Mouse (Mus musculus): ENCODE results near the gene Pnmt. TPM values are rescaled to one million over a fixed set of nuclear protein-coding genes. Genes with fewer than 3 reads are reported as not detected.

Pnmt gene
- polyA plus RNA-seq, 1 experiment from 2014 or later = not detected

GRCm38 (mm10) chr11:98417074-98417473 lies 30.8 kb downstream of the Pnmt start:
- Histone ChIP-seq H3K27ac (no peak overlapping the region), H3K36me3 (replicated peaks) (peaks cover 16% of the 10 kb centered on the region), H3K4me1 (peaks cover 30% of the 10 kb centered on the region), H3K4me3 (no peak overlapping the region), H3K9me3 (no peaks in the 10 kb centered on the region), H3K27me3 (ENCODE audit: poor library complexity, severe bottlenecking) (peaks cover 28% of the 10 kb centered on the region)
- no peak for DNase-seq (ENCODE audit: extremely low spot score, low spot score)
- WGBS = 81% methylated on average over 1 of the region's 1 CpGs

GRCm38 (mm10) chr11:98418273-98418672 lies 32.0 kb downstream of the Pnmt start:
- WGBS = 80% methylated on average over 6 of the region's 6 CpGs
- peaks cover 28% of the 10 kb centered on the region for H3K36me3 ChIP-seq (replicated peaks)
- no peak for DNase-seq (ENCODE audit: extremely low spot score, low spot score)
- H3K27me3 ChIP-seq (ENCODE audit: poor library complexity, severe bottlenecking) = peaks cover 16% of the 10 kb centered on the region
- H3K4me1 ChIP-seq = peaks cover 19% of the 10 kb centered on the region
- H3K9me3 ChIP-seq = no peaks in the 10 kb centered on the region
- no peak overlapping the region for H3K4me3 ChIP-seq
- no peak overlapping the region for H3K27ac ChIP-seq

GRCm38 (mm10) chr11:98418939-98419547 lies 32.8 kb downstream of the Pnmt start:
- 82% methylated on average over 10 of the region's 10 CpGs for WGBS
- Histone ChIP-seq H3K27ac (no peak overlapping the region), H3K4me1 (peaks cover 12% of the 10 kb centered on the region), H3K4me3 (no peak overlapping the region), H3K9me3 (no peaks in the 10 kb centered on the region), H3K36me3 (replicated peaks) (peaks cover 34% of the 10 kb centered on the region), H3K27me3 (ENCODE audit: poor library complexity, severe bottlenecking) (peaks cover 9% of the 10 kb centered on the region)
- no peak for DNase-seq (ENCODE audit: extremely low spot score, low spot score)

- Histone ChIP-seq H3K4me1 (no peaks in the 10 kb centered on the region), H3K36me3 (replicated peaks) (peaks cover 84% of the 10 kb centered on the region), H3K27ac (no peak overlapping the region), H3K9me3 (no peaks in the 10 kb centered on the region), H3K27me3 (ENCODE audit: poor library complexity, severe bottlenecking) (no peaks in the 10 kb centered on the region), H3K4me3 (no peak overlapping the region)
- DNase-seq (ENCODE audit: extremely low spot score, low spot score) = no peak
- 91% methylated on average over 7 of the region's 7 CpGs for WGBS
Observed at GRCm38 (mm10) chr11:98426592-98426991, 40.3 kb downstream of the Pnmt start.

- peaks cover 83% of the 10 kb centered on the region for H3K36me3 ChIP-seq (replicated peaks)
Observed at GRCm38 (mm10) chr11:98428436-98428835, 42.2 kb downstream of the Pnmt start.

GRCm38 (mm10) chr11:98431743-98432502 lies 45.7 kb downstream of the Pnmt start:
- Histone ChIP-seq H3K27me3 (ENCODE audit: poor library complexity, severe bottlenecking) (no peaks in the 10 kb centered on the region), H3K4me1 (no peaks in the 10 kb centered on the region), H3K4me3 (no peak overlapping the region), H3K27ac (no peak overlapping the region), H3K9me3 (no peaks in the 10 kb centered on the region), H3K36me3 (replicated peaks) (peaks cover 94% of the 10 kb centered on the region)
- DNase-seq (ENCODE audit: extremely low spot score, low spot score) = no peak
- whole genome bisulfite sequencing = 84% methylated on average over 9 of the region's 9 CpGs

More at GRCm38 (mm10) chr11:98428436-98428835, 42.2 kb downstream of the Pnmt start:
- Histone ChIP-seq H3K27ac (no peak overlapping the region), H3K9me3 (no peaks in the 10 kb centered on the region), H3K4me3 (no peak overlapping the region), H3K4me1 (no peaks in the 10 kb centered on the region), H3K27me3 (ENCODE audit: poor library complexity, severe bottlenecking) (no peaks in the 10 kb centered on the region)
- no peak for DNase-seq (ENCODE audit: extremely low spot score, low spot score)
- 89% methylated on average over 5 of the region's 5 CpGs for WGBS

GRCm38 (mm10) chr11:98435723-98436122 lies 49.5 kb downstream of the Pnmt start:
- WGBS = 91% methylated on average over 9 of the region's 9 CpGs
- Histone ChIP-seq H3K36me3 (replicated peaks) (peaks cover 67% of the 10 kb centered on the region), H3K4me1 (peaks cover 11% of the 10 kb centered on the region), H3K27ac (no peak overlapping the region), H3K9me3 (no peaks in the 10 kb centered on the region), H3K4me3 (no peak overlapping the region), H3K27me3 (ENCODE audit: poor library complexity, severe bottlenecking) (no peaks in the 10 kb centered on the region)
- no peak for DNase-seq (ENCODE audit: extremely low spot score, low spot score)

GRCm38 (mm10) chr11:98437441-98437840 lies 51.2 kb downstream of the Pnmt start:
- Histone ChIP-seq H3K9me3 (no peaks in the 10 kb centered on the region), H3K27ac (no peak overlapping the region), H3K27me3 (ENCODE audit: poor library complexity, severe bottlenecking) (no peaks in the 10 kb centered on the region), H3K4me3 (peak overlapping the region; percentile 87), H3K4me1 (peaks cover 11% of the 10 kb centered on the region), H3K36me3 (replicated peaks) (peaks cover 51% of the 10 kb centered on the region)
- DNase-seq (ENCODE audit: extremely low spot score, low spot score) = no peak
- WGBS = 92% methylated on average over 6 of the region's 6 CpGs

Other genes starting within 250 kb of the Pnmt start
- 16.9 and 18.3 TPM in 2 replicates for gene Fbxl20, start 236.0 kb upstream of the Pnmt start, polyA plus RNA-seq (2016; fragmentation: Nextera tagmentation; extraction: Ambion mirVana)
- gene Med1, start 193.2 kb upstream of the Pnmt start, polyA plus RNA-seq (2016; fragmentation: Nextera tagmentation; extraction: Ambion mirVana) = 77.9 and 78.5 TPM in 2 replicates
- 12.7 and 13.0 TPM in 2 replicates for gene Cdk12, start 183.4 kb upstream of the Pnmt start, polyA plus RNA-seq (2016; fragmentation: Nextera tagmentation; extraction: Ambion mirVana)
- gene Neurod2, start 56.8 kb upstream of the Pnmt start, polyA plus RNA-seq (2016; fragmentation: Nextera tagmentation; extraction: Ambion mirVana) = 0.14 TPM in 1 of 2 replicates, not detected in the other
- gene Ppp1r1b, start 38.0 kb upstream of the Pnmt start, polyA plus RNA-seq (2016; fragmentation: Nextera tagmentation; extraction: Ambion mirVana) = 0.23 and 0.41 TPM in 2 replicates
- 39.8 and 41.0 TPM in 2 replicates for gene Stard3, start 28.1 kb upstream of the Pnmt start, polyA plus RNA-seq (2016; fragmentation: Nextera tagmentation; extraction: Ambion mirVana)
- gene Tcap, start 2.6 kb upstream of the Pnmt start, polyA plus RNA-seq (2016; fragmentation: Nextera tagmentation; extraction: Ambion mirVana) = 0.15 TPM in 1 of 2 replicates, not detected in the other
- 10.0 and 10.1 TPM in 2 replicates for gene Pgap3, start 14.0 kb downstream of the Pnmt start, polyA plus RNA-seq (2016; fragmentation: Nextera tagmentation; extraction: Ambion mirVana)
- gene Erbb2, start 26.0 kb downstream of the Pnmt start, polyA plus RNA-seq (2016; fragmentation: Nextera tagmentation; extraction: Ambion mirVana) = 18.9 and 21.9 TPM in 2 replicates
- 91.2 and 94.3 TPM in 2 replicates for gene Mien1, start 52.5 kb downstream of the Pnmt start, polyA plus RNA-seq (2016; fragmentation: Nextera tagmentation; extraction: Ambion mirVana)
- gene Grb7, start 59.9 kb downstream of the Pnmt start, polyA plus RNA-seq (2016; fragmentation: Nextera tagmentation; extraction: Ambion mirVana) = 4.1 and 5.6 TPM in 2 replicates
- gene Ikzf3, start 159.6 kb downstream of the Pnmt start, polyA plus RNA-seq (2016; fragmentation: Nextera tagmentation; extraction: Ambion mirVana) = 0.07 TPM in 1 of 2 replicates, not detected in the other
- gene Zpbp2, start 164.6 kb downstream of the Pnmt start, polyA plus RNA-seq (2016; fragmentation: Nextera tagmentation; extraction: Ambion mirVana) = 0.26 and 0.66 TPM in 2 replicates
- 62.8 and 65.6 TPM in 2 replicates for gene Ormdl3, start 200.9 kb downstream of the Pnmt start, polyA plus RNA-seq (2016; fragmentation: Nextera tagmentation; extraction: Ambion mirVana)
- gene Lrrc3c, start 211.8 kb downstream of the Pnmt start, polyA plus RNA-seq (2016; fragmentation: Nextera tagmentation; extraction: Ambion mirVana) = not detected in 2 replicates
- 1.4 and 1.5 TPM in 2 replicates for gene Gm12355, start 239.2 kb downstream of the Pnmt start, polyA plus RNA-seq (2016; fragmentation: Nextera tagmentation; extraction: Ambion mirVana)
- gene Gsdma3, start 239.9 kb downstream of the Pnmt start, polyA plus RNA-seq (2016; fragmentation: Nextera tagmentation; extraction: Ambion mirVana) = not detected in 2 replicates

Data from forebrain, embryonic 10.5 days (tissue).